Mouse (Mus musculus): Measurements from ENCODE around the gene Rnf41. TPM values are rescaled to one million over a fixed set of nuclear protein-coding genes. Genes with fewer than 3 reads are reported as not detected.

The Rnf41 gene
- total RNA-seq, 2 experiments from 2014 or later: 10.4 to 10.5 TPM

DNA sequence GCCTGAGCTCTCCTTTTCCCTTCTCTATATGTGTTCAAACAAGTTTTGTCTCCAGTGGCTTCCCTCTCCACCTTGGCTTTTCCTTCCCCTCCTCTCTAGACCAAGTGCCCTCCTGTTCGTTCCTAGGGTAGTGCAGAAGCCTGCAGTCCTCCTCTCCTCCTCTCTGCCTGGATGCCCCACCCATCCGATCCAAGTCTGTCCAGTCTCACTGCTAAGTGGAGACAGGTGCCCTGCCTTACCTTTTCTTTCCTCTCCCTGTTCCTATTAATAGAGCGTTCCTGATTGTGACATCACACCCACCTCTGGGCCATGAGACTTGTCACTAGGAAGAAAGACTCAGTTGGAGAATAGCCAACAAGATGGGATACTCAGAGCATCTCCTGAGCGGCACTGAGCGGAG lies 3.4 kb downstream of the Rnf41 start:
- intact Hi-C loops (cut with DNase I): loop anchor here (5.0 kb wide), 1 partner anchor 127 kb away; no protein-coding TSS in a partner anchor
- no peak for DNase-seq

DNA sequence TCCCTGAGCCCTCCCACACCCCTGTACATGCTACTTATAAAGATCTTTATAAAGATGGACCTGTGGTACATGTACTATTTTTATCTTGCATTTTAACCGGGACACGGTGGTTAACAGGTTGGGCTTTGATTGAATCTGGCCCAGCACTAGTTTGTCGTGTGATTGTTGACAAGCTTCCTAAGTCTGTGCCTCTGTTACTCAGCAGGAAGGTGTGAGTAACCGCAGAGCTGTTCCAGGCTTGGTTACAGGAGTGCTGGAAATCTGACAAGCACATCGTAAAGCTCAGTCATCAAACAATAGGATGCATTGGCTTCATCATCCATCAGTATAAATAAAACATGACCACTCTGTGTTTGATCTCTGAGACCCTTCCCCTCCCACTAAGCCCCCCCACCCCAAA lies 11.0 kb downstream of the Rnf41 start:
- no peak for DNase-seq
- intact Hi-C loops (cut with DNase I): no loop called here

DNA sequence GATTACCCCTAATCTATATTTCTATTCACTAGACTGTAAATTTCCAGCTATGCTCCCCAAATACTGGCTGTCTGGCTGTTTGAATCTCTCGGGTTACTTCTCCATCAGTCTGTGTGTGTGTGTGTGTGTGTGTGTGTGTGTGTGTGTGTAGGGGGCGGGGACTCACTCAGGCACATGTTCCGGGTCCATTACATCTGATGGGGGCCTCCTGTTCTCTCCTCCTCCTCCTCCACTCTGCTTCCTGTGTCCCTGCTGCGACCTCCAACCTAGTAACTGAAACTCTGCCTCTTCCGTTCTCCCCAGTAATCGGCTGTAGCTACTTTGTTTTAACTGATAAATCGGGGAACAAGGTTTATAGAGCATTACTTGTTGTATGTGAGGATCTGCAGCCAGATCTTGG lies 13.1 kb downstream of the Rnf41 start:
- intact Hi-C loops (cut with DNase I): no loop called here
- DNase-seq: no peak

DNA sequence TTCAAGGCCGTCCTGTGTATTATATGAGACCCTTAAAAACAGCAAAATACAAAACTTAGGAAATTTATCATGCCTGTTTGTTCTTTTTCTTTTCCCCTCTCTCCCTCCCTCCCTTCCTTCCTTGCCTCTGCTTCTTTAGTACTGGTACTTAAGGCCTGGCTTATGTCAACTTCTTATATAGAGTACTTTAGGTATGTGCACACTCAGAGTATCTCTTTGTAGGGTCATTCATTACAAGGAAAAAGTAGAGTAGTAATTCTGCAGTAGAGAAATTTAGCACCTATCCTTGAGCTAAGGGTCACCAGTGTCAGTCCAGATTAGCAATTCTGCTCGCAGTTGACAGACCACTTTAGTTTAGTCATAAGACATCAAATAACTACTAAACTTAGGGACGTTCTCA lies 13.8 kb downstream of the Rnf41 start:
- intact Hi-C loops (cut with DNase I): no loop called here
- no peak for DNase-seq

DNA sequence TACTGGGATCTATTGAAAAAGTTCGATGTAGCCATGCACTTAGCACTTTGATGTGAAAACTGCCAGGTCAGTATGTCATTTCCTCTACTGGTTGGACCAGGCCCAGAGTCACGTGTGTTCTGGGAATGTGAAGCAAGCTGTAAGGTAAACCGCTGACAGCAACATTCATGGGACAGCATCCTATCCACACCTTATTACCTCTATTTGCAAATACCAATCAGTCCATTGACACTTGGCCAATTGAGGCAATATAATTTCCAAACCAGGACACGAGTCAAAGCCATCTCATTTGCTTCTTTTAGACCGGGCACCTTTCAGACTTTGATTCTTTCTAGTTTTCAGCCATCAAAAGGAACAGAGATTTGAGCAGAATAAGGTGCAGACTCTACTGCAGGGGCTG lies 17.6 kb downstream of the Rnf41 start:
- intact Hi-C loops (cut with DNase I): no loop called here

DNA sequence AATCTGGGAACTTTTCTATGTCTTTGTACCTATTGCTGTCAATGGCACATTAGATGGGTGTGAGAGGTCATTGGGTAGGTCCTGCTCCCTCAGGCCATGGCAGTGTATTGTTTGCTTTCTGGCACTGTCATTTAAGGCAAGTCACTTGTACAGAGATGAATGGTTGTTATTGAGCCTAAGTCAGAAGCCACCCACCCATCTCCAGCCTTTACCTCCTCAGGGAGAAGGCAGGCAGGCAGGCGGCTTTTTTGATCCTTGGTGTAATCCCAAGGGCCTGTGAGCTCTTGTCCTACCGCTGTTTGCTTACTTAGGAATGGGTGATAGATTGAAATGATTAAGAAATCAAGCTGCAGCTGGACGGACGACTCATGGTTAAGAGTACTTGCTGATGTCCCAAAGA lies 18.0 kb downstream of the Rnf41 start:
- intact Hi-C loops (cut with DNase I): no loop called here

More for the DNA sequence above, 17.6 kb downstream of the Rnf41 start:
- DNase-seq: no peak

DNA sequence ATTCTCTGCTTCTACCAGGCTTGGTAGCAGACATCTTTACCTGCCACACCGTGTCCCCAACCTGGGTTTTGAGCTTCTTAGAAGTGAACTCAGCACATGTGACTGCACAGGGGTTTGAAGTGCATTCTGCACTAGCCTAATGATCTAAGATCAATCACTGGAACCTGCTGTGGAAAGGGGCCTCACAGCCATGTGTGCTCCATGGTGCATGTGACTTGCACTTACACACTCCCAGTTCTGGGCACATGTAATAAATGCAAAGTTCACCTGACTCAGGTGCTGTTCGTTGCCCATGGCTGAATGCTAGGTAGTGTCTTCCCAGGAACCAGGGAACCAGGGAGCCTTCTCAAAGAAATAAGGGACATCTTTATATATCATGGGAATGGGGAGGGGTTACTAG lies 22.0 kb downstream of the Rnf41 start:
- no peak for DNase-seq
- intact Hi-C loops (cut with DNase I): no loop called here

More for the DNA sequence above, 18.0 kb downstream of the Rnf41 start:
- no peak for DNase-seq

DNA sequence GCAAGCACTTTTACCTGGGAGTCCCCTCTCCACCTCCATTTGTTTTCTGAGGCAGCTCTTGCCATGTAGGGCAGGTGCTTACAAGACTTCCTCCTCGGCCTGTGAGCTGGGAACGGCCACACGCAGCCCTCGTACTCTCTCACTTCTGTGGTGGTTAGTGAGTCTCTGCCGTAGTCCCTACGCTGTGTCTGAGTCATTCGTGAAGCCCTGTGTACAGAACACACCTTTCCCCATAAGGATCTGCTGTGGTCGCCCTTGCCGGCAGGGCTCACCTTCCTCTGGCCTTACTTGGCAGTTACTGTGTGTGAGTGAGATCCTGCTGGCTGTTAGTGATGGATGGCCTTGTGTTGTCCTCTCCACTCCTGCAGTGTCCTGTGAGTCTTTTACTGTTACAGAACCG lies 23.2 kb downstream of the Rnf41 start:
- no peak for DNase-seq
- intact Hi-C loops (cut with DNase I): no loop called here

DNA sequence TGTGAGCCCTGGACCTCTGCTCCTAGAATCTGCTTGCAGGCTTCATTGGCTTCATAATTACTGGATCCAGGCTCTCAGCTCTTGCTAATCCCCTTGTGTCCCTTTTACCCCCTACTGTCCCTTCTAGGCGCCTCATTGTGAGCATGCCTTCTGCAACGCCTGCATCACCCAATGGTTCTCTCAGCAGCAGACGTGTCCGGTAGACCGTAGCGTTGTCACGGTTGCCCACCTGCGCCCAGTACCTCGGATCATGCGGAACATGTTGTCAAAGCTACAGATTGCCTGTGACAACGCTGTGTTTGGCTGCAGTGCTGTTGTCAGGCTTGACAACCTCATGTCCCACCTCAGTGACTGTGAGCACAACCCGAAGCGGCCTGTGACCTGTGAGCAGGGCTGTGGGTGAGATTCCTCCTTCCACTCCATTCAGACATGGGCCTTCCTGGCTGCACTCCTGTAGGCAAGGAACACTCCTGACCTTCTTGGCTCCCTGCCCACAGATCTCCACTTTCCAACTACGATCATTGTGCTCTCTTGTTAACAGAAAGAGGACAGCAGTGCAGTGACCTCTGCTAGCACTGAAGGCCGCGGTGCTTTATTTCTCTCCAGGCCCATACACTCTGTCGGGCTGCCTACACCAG lies 23.8 kb downstream of the Rnf41 start:
- peak in 1 of 2 experiments; percentile 43 for DNase-seq
- intact Hi-C loops (cut with DNase I): no loop called here

DNA sequence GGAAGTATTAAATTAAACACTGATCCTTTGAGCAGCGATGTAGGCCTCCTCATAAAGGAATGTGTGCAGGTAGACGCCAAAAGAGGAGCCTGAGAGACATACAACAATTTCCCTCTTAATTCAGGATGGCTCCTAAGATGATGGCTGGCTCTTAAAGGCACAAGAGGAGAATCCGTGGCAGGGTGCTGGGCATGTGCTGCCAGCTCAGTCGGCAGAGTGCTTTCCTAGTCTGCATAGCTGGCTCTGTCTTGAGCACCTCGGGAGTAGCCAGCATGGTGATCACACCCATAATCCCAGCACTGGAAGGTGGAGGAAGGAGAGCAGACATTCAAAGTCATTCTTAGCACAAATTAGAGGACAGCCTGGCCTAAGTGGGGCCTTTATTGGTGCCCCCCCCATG lies 24.4 kb downstream of the Rnf41 start:
- no peak for DNase-seq
- intact Hi-C loops (cut with DNase I): no loop called here

DNA sequence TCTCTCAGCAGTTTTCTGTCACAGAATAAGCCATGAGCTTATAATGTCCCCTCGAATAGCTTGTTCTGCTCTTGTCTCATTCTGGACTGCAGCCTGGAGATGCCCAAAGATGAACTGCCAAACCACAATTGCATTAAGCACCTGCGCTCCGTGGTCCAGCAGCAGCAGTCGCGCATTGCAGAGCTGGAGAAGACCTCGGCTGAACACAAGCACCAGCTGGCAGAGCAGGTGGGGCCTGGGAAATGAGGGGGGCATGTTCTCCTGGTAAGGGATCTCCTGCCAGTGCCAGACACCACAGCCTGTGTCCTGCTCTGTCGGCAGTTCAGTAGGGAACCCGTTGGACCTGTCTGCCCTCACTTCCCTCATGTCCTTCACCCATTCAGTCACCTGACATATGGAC lies 24.9 kb downstream of the Rnf41 start:
- intact Hi-C loops (cut with DNase I): no loop called here
- DNase-seq: no peak

DNA sequence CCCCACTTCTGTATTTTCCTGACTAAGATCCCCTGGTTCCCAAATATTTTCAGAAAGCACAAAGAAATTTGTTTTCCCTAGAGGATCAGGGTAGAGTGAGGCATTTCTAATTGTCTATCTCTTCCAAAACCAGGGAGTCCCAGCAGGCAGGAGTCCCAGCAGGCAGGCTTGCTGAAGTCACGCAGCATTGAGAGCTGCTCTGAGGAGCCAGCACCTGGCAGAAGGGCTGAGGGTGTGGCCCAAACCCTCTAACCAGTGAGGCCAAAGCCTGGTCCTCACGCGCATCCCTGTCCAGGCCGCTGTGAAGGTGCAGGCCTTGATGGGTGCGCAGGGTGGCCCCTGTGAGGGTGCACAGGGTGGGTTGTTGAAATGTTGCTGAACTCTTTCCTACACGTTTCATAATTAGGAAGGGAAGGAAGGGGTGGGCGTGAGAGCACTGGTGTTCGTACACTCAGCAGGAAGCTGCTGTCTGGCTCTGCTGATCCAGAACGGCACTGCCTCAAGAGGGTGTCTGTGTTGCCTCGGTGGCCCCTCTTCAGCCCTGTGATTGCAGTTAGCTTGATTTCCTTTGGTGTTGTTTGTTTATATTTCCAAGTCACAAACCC lies 27.3 kb downstream of the Rnf41 start:
- intact Hi-C loops (cut with DNase I): no loop called here
- DNase-seq: no peak

DNA sequence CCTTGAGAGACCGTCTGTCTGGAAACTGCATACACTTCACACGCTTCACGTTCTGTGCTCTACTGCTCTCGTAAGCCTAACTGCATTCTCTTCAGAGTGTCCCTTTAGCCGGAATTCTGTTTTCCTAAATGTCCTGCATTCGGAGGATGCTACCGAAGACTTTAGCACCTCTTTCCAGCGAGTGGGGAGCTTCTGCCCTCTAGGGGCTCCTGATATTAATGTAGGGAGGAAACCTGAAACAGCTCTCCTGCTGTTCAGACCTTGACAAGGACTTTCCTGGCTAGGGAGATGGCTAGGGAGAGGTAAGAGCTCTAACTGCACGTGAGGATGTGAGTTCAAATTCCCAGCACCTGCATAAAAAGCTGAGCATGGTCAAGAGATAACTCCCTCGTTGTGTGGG lies 28.9 kb downstream of the Rnf41 start:
- intact Hi-C loops (cut with DNase I): no loop called here
- DNase-seq: no peak

DNA sequence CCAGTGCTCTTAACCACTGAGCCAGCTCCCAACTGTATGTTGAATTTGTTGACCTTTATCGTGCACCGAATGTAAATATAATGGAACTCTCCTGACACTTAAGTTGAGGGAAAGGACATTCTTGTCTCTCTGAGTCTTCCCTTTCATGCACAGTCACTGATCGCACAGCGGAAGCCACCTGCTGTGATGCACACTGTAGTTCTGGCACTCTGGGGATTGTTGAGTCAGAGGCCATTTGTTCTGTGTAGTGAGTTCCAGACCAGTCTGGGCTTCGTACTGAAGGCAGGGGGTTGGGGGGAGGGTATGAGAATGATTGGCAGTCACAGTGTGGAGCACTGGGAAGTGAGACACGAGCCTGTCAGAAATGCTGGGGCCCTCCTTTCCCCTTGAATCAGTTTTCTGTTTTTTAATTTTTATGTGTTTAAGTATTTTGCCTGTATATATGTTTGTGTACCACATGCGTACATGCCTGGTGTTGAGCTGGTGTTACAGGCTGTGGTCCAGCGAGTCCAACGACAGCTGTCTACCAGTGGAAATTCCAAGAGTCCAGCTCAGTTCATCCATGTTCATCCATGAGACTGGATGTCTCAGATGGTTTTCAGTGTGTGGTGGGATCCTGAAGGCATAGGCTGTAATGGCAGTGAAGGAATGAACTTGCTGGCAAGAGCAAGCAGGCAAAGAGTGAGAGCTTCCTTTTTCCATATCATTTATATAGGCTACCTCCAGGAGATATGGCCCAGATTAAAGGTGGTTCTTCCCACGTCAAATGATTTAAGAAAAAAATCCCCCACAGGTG lies 30.1 kb downstream of the Rnf41 start:
- intact Hi-C loops (cut with DNase I): no loop called here
- DNase-seq: no peak

DNA sequence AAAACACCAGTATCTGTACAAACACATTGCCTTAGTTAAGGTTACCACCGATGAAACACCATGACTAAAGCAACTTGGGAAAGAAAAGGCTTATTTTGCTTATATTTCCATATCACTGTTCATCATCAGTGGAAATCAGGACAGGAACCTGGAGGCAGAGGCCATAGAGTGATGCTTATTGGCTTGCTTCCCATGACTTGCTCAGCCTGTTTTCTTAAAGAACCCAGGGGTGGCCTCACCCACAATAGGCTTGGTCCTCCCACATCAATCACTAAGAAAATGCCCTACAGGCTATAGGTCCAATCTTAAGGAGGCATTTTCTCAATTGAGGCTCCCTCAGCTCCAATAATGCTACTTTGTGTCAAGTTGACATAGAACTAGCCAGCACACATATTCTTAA lies 31.3 kb downstream of the Rnf41 start:
- no peak for DNase-seq
- intact Hi-C loops (cut with DNase I): no loop called here

DNA sequence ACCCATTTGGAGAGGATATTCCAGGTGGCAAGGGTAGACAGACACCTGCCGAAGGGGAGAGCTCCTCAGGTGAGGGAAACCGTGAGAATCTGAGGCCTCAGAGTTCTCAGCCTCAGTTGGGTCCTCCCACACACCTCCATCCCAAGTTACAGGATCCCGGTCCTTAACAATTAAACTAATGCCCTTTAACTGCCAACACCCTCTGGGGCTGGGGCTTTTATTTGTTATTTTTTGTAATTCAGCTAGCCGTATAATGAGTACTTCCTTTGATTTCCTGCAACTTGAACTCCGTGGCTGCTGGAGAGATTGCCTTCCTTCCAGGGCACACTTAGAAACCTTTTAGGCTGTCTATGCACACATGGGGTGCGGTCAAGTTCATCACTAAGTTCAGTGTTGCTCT lies 32.9 kb downstream of the Rnf41 start:
- intact Hi-C loops (cut with DNase I): no loop called here
- no peak for DNase-seq

DNA sequence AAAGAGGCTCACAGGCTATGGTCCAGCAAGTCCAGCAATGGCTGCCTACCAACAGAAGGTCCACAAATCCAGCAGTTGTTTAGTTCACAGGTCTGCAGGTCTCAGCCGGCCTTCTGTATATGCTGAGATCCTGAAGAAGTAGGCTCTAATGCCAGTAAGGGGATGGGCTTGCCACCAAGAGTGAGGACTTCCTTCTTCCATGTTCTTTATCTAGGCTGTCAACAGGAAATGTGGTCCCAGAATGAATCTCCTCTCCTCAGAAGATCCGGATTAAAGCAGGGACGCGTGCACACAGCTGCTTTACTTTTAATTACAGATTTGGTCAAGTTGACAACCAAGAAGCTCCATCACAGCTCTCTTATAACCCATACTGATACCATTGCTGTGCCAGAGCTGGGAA lies 34.0 kb downstream of the Rnf41 start:
- intact Hi-C loops (cut with DNase I): no loop called here
- DNase-seq: no peak

DNA sequence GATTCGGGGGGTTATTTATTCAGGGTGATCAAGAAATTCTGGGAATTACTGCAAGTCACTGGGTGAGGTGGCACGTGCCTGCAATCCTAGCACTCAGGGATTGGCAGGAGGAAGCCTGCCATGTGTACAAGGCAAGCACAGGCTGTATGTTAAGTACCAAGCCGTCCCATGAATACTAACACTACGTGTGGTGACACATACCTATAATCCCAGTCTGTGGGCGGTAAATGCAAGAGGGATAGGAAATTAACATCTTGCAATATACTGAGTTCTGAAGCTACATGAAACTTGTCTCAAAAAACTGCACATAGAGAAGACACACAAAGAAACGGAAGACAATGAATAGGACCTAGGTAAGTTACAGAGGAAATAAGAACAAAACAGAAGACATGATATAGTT lies 39.6 kb downstream of the Rnf41 start:
- no peak for DNase-seq
- intact Hi-C loops (cut with DNase I): no loop called here

DNA sequence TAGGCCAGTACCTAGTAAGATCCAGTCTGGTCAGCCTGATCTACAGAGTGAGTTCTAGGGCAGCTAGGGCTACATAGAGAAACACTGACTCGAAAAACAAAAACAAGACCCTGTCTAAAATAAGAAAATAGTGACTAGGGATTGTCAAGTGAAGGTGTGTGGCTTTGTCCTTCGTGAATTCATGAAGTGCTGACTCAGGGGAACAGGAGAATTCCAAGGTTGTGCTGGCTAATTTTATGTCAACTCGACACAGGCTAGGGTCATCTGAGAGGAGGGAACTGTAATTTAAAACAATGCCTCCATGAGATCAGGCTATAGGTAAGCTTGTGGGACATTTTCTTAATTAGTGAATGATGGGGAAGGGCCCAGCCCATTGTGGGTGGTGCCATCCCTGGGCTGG lies 43.0 kb downstream of the Rnf41 start:
- intact Hi-C loops (cut with DNase I): no loop called here

DNA sequence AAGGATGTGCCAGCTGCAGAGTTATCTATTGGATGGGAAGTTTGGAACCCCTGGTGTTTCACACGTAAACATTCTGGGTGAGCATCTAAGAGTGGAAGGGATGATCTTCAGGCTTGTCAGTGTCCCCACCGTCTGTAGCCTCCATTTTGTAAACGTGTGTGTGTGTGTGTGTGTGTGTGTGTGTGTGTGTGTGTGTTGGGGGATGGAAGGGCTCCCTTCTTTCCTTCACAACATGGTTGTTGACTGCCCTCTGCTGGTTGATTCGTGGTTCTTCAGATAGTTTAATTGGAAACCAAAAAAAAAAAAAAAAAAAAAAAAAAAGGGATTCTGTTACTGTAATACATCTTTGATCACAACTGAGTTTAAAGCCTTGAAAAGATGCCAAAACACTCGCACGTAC lies 43.8 kb downstream of the Rnf41 start:
- intact Hi-C loops (cut with DNase I): loop anchor here (5.0 kb wide), 1 partner anchor 37 kb away; the partner anchor contains the start of gene Myl6
- DNase-seq: peak; percentile 47 to 63

More for the DNA sequence above, 43.0 kb downstream of the Rnf41 start:
- DNase-seq: no peak

DNA sequence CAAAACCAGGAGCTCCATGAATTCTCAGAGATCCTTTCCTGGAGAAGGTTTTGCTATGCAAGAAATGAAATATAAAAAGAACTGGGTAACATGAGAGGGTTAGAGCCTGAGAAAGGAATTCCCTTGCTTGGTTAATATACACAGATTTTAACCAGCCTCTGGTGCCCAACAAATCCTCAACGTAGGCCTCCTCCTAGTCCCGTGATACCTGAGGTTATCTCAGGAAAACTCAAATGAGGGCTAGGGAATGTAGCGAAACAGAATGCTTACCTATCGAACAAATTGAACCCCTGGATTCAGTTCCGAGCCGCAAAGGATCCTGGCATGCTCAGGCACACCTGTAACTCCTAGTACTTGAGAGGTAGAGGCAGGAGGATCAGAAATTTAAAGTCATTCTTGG lies 46.2 kb downstream of the Rnf41 start:
- no peak for DNase-seq
- intact Hi-C loops (cut with DNase I): loop anchor here (2.0 to 5.0 kb wide), 4 partner anchors 35 to 123 kb away; partner anchors contain the start of gene Myl6

DNA sequence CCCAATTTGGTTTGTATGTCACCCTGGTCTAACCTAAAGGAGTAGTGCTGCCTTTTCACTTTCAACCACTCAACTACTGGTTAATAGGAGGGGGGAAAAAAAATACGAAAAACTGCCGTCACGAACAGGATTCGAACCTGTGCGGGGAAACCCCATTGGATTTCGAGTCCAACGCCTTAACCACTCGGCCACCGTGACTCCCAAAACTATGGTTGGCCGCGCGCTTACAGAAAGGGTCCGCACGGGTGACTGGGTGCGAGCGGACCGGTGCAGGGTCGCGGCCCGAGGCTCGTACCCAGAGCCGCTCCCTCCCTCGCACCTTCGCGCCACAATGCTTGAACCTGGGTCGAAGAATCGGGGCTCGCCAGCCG lies 46.9 kb downstream of the Rnf41 start:
- peak; percentile 86 to 96 for DNase-seq
- intact Hi-C loops (cut with DNase I): loop anchor here (2.0 to 5.0 kb wide), 2 partner anchors 34 to 76 kb away; partner anchors contain the start of gene Myl6

Data from gastrocnemius, postnatal 36 days (tissue).